Mouse (Mus musculus): Measurements from ENCODE around the gene Ghsr. TPM values are rescaled to one million over a fixed set of nuclear protein-coding genes. Genes with fewer than 3 reads are reported as not detected.
A peak's percentile ranks its signal among the peaks of the same experiment; 100 is the strongest.

The Ghsr gene
- polyA plus RNA-seq, 1 experiment from 2014 or later = not detected

- peaks cover 12% of the 10 kb centered on the region for H3K36me3 ChIP-seq (ENCODE audit: control insufficient read depth, insufficient read depth, low read length)
- no peak overlapping the region for H3K4me2 ChIP-seq
- H3K27ac ChIP-seq (ENCODE audit: low read depth, low read length) = no peak overlapping the region
- H3K9me3 ChIP-seq (replicated peaks; ENCODE audit: control insufficient read depth, low read length) = no peaks in the 10 kb centered on the region
- WGBS (ENCODE audit: insufficient replicate concordance) = 94% methylated on average over 8 of the region's 8 CpGs
- ATAC-seq (replicated peaks; ENCODE audit: insufficient number of reproducible peaks, low FRiP score, low TSS enrichment) = no peak
- H3K4me3 ChIP-seq (ENCODE audit: low read depth, low read length) = no peak overlapping the region
- no peaks in the 10 kb centered on the region for H3K4me1 ChIP-seq (ENCODE audit: control insufficient read depth, insufficient read depth, low read length)
- H3K27me3 ChIP-seq (ENCODE audit: control insufficient read depth, insufficient read depth, low read length) = no peaks in the 10 kb centered on the region
- no peak overlapping the region for H3K9ac ChIP-seq (ENCODE audit: low read depth, low read length)
Measured at GRCm38 (mm10) chr3:27418602-27419001, 47.5 kb downstream of the Ghsr start.

- Histone ChIP-seq H3K4me3 (ENCODE audit: low read depth, low read length) (no peak overlapping the region), H3K36me3 (ENCODE audit: control insufficient read depth, insufficient read depth, low read length) (peaks cover 20% of the 10 kb centered on the region), H3K27me3 (ENCODE audit: control insufficient read depth, insufficient read depth, low read length) (no peaks in the 10 kb centered on the region), H3K27ac (ENCODE audit: low read depth, low read length) (no peak overlapping the region), H3K4me1 (ENCODE audit: control insufficient read depth, insufficient read depth, low read length) (no peaks in the 10 kb centered on the region), H3K4me2 (no peak overlapping the region), H3K9me3 (replicated peaks; ENCODE audit: control insufficient read depth, low read length) (no peaks in the 10 kb centered on the region), H3K9ac (ENCODE audit: low read depth, low read length) (no peak overlapping the region)
- no peak for ATAC-seq (replicated peaks; ENCODE audit: insufficient number of reproducible peaks, low FRiP score, low TSS enrichment)
- 77% methylated on average over 12 of the region's 12 CpGs for WGBS (ENCODE audit: insufficient replicate concordance)
Measured at GRCm38 (mm10) chr3:27421980-27422379, 50.8 kb downstream of the Ghsr start.

GRCm38 (mm10) chr3:27422521-27422920 lies 51.4 kb downstream of the Ghsr start:
- H3K4me3 ChIP-seq (ENCODE audit: low read depth, low read length) = no peak overlapping the region
- WGBS (ENCODE audit: insufficient replicate concordance) = 82% methylated on average over 6 of the region's 6 CpGs
- peaks cover 20% of the 10 kb centered on the region for H3K36me3 ChIP-seq (ENCODE audit: control insufficient read depth, insufficient read depth, low read length)

GRCm38 (mm10) chr3:27424049-27424667 lies 53.0 kb downstream of the Ghsr start:
- Histone ChIP-seq H3K36me3 (ENCODE audit: control insufficient read depth, insufficient read depth, low read length) (peaks cover 12% of the 10 kb centered on the region), H3K4me1 (ENCODE audit: control insufficient read depth, insufficient read depth, low read length) (no peaks in the 10 kb centered on the region), H3K27ac (ENCODE audit: low read depth, low read length) (no peak overlapping the region), H3K9me3 (replicated peaks; ENCODE audit: control insufficient read depth, low read length) (no peaks in the 10 kb centered on the region), H3K4me3 (ENCODE audit: low read depth, low read length) (no peak overlapping the region), H3K9ac (ENCODE audit: low read depth, low read length) (no peak overlapping the region), H3K27me3 (ENCODE audit: control insufficient read depth, insufficient read depth, low read length) (no peaks in the 10 kb centered on the region), H3K4me2 (no peak overlapping the region)
- WGBS (ENCODE audit: insufficient replicate concordance) = 86% methylated on average over 11 of the region's 11 CpGs
- no peak for ATAC-seq (replicated peaks; ENCODE audit: insufficient number of reproducible peaks, low FRiP score, low TSS enrichment)

More at GRCm38 (mm10) chr3:27422521-27422920, 51.4 kb downstream of the Ghsr start:
- Histone ChIP-seq H3K27me3 (ENCODE audit: control insufficient read depth, insufficient read depth, low read length) (no peaks in the 10 kb centered on the region), H3K4me2 (no peak overlapping the region), H3K9ac (ENCODE audit: low read depth, low read length) (no peak overlapping the region), H3K27ac (ENCODE audit: low read depth, low read length) (no peak overlapping the region), H3K4me1 (ENCODE audit: control insufficient read depth, insufficient read depth, low read length) (no peaks in the 10 kb centered on the region), H3K9me3 (replicated peaks; ENCODE audit: control insufficient read depth, low read length) (no peaks in the 10 kb centered on the region)
- ATAC-seq (replicated peaks; ENCODE audit: insufficient number of reproducible peaks, low FRiP score, low TSS enrichment) = no peak

GRCm38 (mm10) chr3:27427406-27427805 lies 56.3 kb downstream of the Ghsr start:
- 82% methylated on average over 6 of the region's 6 CpGs for WGBS (ENCODE audit: insufficient replicate concordance)
- Histone ChIP-seq H3K4me2 (no peak overlapping the region), H3K36me3 (ENCODE audit: control insufficient read depth, insufficient read depth, low read length) (peaks cover 12% of the 10 kb centered on the region), H3K4me3 (ENCODE audit: low read depth, low read length) (no peak overlapping the region), H3K4me1 (ENCODE audit: control insufficient read depth, insufficient read depth, low read length) (peaks cover 2% of the 10 kb centered on the region; the same call in 1 of the 2 replicates), H3K9ac (ENCODE audit: low read depth, low read length) (no peak overlapping the region), H3K27ac (ENCODE audit: low read depth, low read length) (no peak overlapping the region), H3K27me3 (ENCODE audit: control insufficient read depth, insufficient read depth, low read length) (no peaks in the 10 kb centered on the region), H3K9me3 (replicated peaks; ENCODE audit: control insufficient read depth, low read length) (no peaks in the 10 kb centered on the region)
- ATAC-seq (replicated peaks; ENCODE audit: insufficient number of reproducible peaks, low FRiP score, low TSS enrichment) = 0 out of 2 replicates have a peak, but pooled peaks have one; percentile 4

Other genes starting within 250 kb of the Ghsr start
- gene Ect2, start 217.5 kb upstream of the Ghsr start, polyA plus RNA-seq (2014; fragmentation: Nextera tagmentation; extraction: Ambion mirVana) = 55.9 and 61.0 TPM in 2 replicates
- gene Nceh1, start 188.4 kb upstream of the Ghsr start, polyA plus RNA-seq (2014; fragmentation: Nextera tagmentation; extraction: Ambion mirVana) = 11.4 and 12.6 TPM in 2 replicates
- gene Tnfsf10, start 54.3 kb upstream of the Ghsr start, polyA plus RNA-seq (2014; fragmentation: Nextera tagmentation; extraction: Ambion mirVana) = not detected in 2 replicates